Mouse (Mus musculus) left cerebral cortex, adult 11 months (tissue): ENCODE results near the gene Acer1.
"Not testable (repeated sequence)": the region's sequence is repeated elsewhere in the genome, so short reads cannot be mapped to it uniquely, and the experiment has no call there.

Experiments used
- DNase-seq: peaks from one replicate; pipeline ENCODE4 v3.0.0; 2022; ENCODE audit warnings: low spot score

The Acer1 gene

GRCm38 (mm10) chr17:56938751-56939150 is 43.2 kb downstream of the Acer1 start:
- DNase-seq, result no peak

DNA sequence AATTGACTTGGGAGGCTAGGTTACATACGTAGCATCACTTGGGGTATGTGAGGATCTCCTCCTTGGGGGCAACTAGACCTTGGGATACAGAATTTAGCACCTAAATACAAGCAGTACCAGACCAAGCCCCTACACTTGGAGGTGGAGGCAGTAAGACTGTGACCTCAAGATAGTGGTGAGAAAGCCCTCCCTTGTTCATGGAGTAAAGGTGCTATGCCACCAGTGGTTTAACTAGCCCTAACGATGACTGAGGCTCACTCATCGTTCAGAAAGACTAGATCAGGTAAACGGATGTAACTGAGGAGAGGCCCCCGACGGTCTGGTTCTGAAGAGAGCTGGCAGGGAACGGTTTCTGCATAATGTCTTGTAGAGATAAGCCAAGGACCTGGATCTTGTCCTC is 45.2 kb downstream of the Acer1 start:
- DNase-seq, result no peak

GRCm38 (mm10) chr17:56935363-56936131 is 46.4 kb downstream of the Acer1 start, which contains the start of gene Mllt1:
TSS of gene Mllt1 (minus strand) at chr17:56935415.
- peak; percentile 96 for DNase-seq

DNA sequence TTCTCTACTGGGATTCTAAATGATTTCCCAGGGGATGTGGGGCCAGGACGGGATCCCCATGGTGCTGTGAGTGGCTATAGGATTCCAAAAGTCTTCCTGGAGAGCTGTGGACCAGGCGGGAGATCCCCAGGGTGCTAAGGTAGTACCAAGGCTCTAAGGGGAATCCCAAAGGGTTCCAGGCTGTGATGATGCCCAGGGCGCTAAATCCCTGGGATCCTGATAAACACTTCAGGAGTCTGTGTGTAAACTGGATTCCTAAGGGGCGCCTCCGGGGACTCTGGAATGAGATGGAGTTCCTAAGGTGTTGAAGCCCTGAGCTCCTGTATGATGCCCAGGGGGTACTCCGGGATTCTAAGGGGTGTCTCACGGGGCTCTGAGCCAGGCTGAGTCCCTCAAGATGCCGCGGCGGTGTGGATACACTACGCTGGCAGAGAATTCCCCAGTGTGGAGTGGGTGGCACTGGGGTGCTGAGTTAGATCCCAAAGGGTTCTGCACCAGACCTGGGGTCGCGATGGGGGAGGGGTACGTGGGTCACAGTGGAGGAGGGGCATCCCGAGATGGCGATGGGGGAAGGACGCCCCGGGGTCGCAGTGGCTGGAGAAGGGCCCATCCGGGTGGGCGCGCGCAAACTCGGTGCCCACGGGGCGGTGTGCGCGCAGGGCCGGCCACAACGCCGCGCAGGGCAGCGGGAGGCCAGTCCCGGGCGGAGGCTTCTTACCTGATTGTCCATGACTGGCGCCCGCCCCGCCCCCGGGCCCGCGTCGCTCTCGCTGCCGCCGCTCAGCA is 47.2 kb downstream of the Acer1 start:
- peak; percentile 26 for DNase-seq

- no peak for DNase-seq
Measured at GRCm38 (mm10) chr17:56933395-56933794, 48.5 kb downstream of the Acer1 start.

DNA sequence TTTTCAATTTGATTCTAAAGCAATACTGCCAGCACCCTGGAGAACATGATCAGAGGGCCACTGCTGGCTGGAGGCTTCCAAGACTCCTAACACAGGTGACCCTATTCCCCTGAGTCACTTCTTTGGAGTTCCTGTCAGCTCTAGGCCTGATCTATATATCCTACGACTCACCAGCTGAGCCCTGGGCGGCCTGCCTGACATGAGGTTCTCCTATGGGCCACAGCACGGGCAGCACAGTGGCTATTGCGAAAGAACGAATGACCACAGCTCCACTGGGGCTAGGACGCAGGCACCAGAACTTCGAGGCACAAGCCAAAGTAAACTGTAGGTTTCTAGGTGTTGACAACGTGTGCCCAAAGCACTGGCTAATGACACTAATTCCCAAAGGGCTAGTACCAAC is 51.9 kb downstream of the Acer1 start:
- no peak for DNase-seq

GRCm38 (mm10) chr17:56929530-56929929 is 52.4 kb downstream of the Acer1 start:
- no peak for DNase-seq

GRCm38 (mm10) chr17:56929101-56929500 is 52.8 kb downstream of the Acer1 start:
- no peak for DNase-seq

GRCm38 (mm10) chr17:56925998-56926397 is 55.9 kb downstream of the Acer1 start:
- DNase-seq, result no peak

DNA sequence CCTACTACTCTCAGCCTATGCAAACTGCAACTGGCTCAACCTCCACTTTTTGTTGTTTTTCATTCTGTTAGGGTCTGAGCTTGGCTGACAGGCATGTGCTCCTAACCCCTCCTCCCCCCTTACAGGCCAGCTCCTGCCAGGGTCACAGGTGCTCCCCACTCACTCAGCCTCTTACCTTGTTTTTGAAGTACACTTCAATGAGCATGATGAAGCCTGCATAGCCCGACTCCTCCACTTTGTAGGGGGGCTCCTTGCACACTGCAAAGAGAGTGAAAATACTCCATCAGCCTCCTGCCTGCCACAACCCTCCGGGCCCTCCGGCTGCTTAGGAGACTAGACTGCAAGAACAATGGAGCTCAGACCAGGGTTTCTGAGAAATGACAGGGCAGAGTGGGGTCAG is 62.2 kb downstream of the Acer1 start:
- DNase-seq, result no peak

- no peak for DNase-seq
Measured at GRCm38 (mm10) chr17:56917166-56917565, 64.8 kb downstream of the Acer1 start.

- DNase-seq, result no peak
Measured at GRCm38 (mm10) chr17:56913444-56913843, 68.5 kb downstream of the Acer1 start.

GRCm38 (mm10) chr17:56913023-56913422 is 68.9 kb downstream of the Acer1 start:
- DNase-seq, result no peak

GRCm38 (mm10) chr17:56909764-56910163 is 72.2 kb downstream of the Acer1 start:
- DNase-seq, result not testable (repeated sequence)

DNA sequence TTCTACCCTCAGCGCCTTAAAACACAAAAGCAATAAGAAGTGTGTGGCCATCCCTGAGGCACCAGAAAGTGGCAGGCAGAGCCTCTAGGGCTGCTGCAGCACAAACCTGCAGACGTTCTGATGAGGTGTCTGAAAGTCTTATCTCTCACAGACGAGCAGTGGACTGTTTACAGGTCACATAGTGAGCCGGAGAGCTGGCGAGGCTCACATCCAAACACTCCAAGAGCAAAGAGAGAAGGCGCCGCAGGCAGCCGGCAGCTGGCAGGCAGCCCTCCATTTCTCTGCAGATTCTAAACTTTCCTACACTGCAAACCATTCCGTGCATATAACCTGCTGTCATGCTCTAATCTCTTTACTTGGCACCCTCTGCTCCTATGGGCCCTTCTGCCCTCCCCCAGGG is 74.0 kb downstream of the Acer1 start:
- DNase-seq, result no peak

GRCm38 (mm10) chr17:56907096-56907495 is 74.8 kb downstream of the Acer1 start:
- no peak for DNase-seq

DNA sequence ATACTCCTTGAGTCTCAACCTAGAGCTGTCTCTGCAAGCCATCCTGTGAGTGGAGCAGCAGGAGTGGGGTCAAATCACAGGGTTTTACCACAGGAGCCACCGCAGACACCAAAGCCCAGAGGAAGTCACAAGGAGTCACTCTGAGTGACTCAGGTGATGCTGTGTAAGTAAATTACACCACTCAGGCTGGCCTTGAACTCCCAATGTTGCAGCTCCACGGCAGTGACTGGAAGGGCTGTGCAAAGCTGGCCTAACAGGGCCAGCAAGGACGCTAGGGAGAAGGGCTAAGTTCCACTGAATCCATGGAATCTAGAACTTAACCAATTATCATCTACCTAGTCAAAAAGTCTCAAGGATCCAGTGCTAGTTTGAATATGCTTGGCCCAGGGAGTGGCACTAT is 75.8 kb downstream of the Acer1 start:
- DNase-seq, result no peak
